Mouse (Mus musculus) urinary bladder, postnatal 0 days (tissue): ENCODE data around the gene Tesmin. TPM values are rescaled to one million over a fixed set of nuclear protein-coding genes. Genes with fewer than 3 reads are reported as not detected.

Experiments
- polyA plus RNA-seq: library from polyadenylated mRNA; unstranded; fragments of >200 nt; fragmentation: Nextera tagmentation; extraction: Ambion mirVana; gene quantifications from 2 replicates; pipeline ENCODE4 v1.2.1, GENCODE M21; 2015

Gene Tesmin
- polyA plus RNA-seq: 0.28 and 0.44 TPM in 2 replicates

DNA sequence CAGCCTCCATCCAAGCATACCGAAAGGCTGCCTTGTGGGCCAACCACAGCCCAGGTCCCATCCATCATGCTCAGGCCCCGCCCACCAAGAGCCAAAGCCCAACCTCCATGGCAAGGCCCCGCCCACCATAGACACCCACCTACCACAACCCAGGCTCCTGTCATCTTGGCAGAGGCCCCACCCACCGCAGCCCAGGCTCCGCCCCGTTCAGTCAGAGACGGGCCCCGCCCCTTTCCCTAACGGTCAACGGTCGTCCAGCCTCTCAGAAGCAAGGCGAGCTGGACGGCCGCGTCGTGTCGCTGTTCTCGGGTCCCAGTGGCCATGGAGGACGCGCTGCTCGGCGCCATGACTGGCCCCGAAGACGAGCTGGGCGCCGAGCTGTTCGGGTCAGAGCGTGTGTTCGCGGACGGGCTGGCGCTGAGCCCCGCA, at the start of gene Tesmin:
Gene Tesmin, plus strand, starts transcription at position 229 of the 429 bp plus-strand sequence.

DNA sequence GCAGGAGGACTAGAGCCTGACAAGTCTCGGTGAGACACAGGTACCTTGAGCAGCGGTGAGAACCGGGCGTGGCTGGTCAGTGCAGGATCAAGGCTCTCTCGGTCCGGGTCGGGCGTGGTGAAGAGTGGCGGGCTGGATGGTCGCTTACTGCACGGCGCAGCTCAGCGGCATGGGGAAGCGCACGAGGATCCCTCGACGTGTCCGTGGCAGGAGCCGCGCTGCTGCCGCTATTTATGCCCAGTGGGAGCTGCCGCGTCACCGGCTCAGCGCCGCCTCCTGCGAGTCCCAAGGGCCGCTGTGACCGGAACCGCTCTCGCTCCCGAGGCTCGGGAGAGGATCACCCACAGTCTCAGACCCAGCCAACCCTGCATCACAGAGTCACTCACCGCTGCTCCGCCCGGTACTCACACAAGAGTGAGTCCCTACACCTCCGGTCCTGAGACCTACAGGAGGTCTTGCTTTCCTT, 25.6 kb downstream of the Tesmin start, which contains the start of gene Gal:
Gene Gal, minus strand, starts transcription at position 277 of the 466 bp plus-strand sequence.

Other genes starting within 250 kb of the Tesmin start
- gene Mrpl21, start 106.0 kb upstream of the Tesmin start, polyA plus RNA-seq: 80.1 and 83.2 TPM in 2 replicates
- gene Ighmbp2, start 105.8 kb upstream of the Tesmin start, polyA plus RNA-seq: 4.0 and 4.9 TPM in 2 replicates
- gene Cpt1a, start 66.5 kb upstream of the Tesmin start, polyA plus RNA-seq: 31.8 and 34.0 TPM in 2 replicates
- gene Gal, start 25.7 kb downstream of the Tesmin start, polyA plus RNA-seq: 0.22 and 0.50 TPM in 2 replicates
- gene Ppp6r3, start 186.9 kb downstream of the Tesmin start, polyA plus RNA-seq: 22.8 and 26.5 TPM in 2 replicates